Mouse (Mus musculus) lung, adult 2 months (tissue): ENCODE results near the gene Vwa3b.

ENCODE experiments used
- CTCF ChIP-seq: fragments of 200-500 bp; IDR thresholded peaks from 2 replicates; pipeline ENCODE4 v1.5.1; 2011; ENCODE audit warnings: mild to moderate bottlenecking, low read length, control low read depth; ENCODE audit not compliant: insufficient read depth
- POLR2A ChIP-seq: fragments of 200-500 bp; IDR thresholded peaks from 2 replicates; pipeline ENCODE4 v1.6.1; 2011; ENCODE audit warnings: low read depth, mild to moderate bottlenecking, control low read depth, low read length, borderline replicate concordance; ENCODE audit errors: extremely low read depth

GRCm38 (mm10) chr1:37041856-37042255, 15.5 kb downstream of the Vwa3b start:
- TF ChIP-seq CTCF (no peak), POLR2A (no peak)
